Comparison of ENCODE assay signal across 8 mouse cellular contexts in the genomic region with DNA sequence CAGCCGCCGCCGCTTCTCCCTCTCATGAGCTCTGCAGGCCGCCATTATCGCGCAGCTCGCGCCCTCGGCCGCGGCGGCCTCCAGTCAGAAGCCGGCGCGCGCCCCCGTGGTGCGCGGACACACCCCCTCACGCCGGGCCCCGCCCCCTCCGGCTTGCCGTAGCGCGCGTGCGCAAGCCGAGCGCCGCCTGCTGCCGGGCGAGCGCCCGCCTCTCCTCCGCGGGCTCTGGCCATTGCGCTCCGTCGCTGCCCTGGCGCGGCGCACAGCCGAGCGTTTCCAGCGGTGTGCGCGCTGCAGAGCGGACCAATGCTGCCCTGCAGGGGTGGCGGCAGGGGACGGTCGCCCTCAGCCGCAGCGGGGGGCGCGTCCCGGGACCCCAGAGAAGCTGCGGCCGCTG. TPM values are rescaled to one million over a fixed set of nuclear protein-coding genes. Genes with fewer than 3 reads are reported as not detected.
DNase-seq lines count a peak whose midpoint lies in the region; ATAC-seq lines count a peak whose summit lies in the region.

No protein-coding gene starts in this region.

- DNase-seq in WW6 (ENCODE audit: low read depth, low spot score): peak; percentile 69
- peak; percentile 95 to 98 for DNase-seq in cerebellum, postnatal 36 days
- peak; percentile 95 to 96 for DNase-seq in frontal cortex, postnatal 36 days (ENCODE audit: low spot score in 2 of 2)
- DNase-seq in left cerebral cortex, adult 11 months (ENCODE audit: low spot score): peak; percentile 93
- peak; percentile 94 for DNase-seq in lung, postnatal 36 days
- DNase-seq in retina, embryonic 14.5 days (ENCODE audit: low spot score): peak; percentile 96
- DNase-seq in thymus, postnatal 4 days: peak; percentile 99

- under 1% methylated on average over 52 of the region's 59 CpGs for WGBS in hindbrain, embryonic 15.5 days

- H3K9me3 ChIP-seq in hindbrain, embryonic 15.5 days: no peaks in the 10 kb centered on the region

- peak overlapping the region; percentile 100 for H3K27ac ChIP-seq in hindbrain, embryonic 15.5 days (replicated peaks)

- H3K4me1 ChIP-seq in hindbrain, embryonic 15.5 days (replicated peaks): peaks cover 24% of the 10 kb centered on the region

- ATAC-seq in hindbrain, embryonic 15.5 days (ENCODE audit: low FRiP score, low read depth): peak; percentile 96

- H3K9ac ChIP-seq in hindbrain, embryonic 15.5 days: peak overlapping the region; percentile 98

- peak overlapping the region; percentile 94 for H3K4me2 ChIP-seq in hindbrain, embryonic 15.5 days

- H3K36me3 ChIP-seq in hindbrain, embryonic 15.5 days: peaks cover 18% of the 10 kb centered on the region

- no peaks in the 10 kb centered on the region for H3K27me3 ChIP-seq in hindbrain, embryonic 15.5 days

- peak overlapping the region; percentile 100 for H3K4me3 ChIP-seq in hindbrain, embryonic 15.5 days

RNA-seq across cellular contexts. Expression of a gene that starts 0.5 kb away (rescaled TPM):
- 35.7 and 36.6 TPM in 2 replicates for polyA plus RNA-seq in hindbrain, embryonic 15.5 days (2015; fragmentation: Nextera tagmentation; extraction: Ambion mirVana)

RNA-seq across cellular contexts. Expression of a gene that starts 27.8 kb away (rescaled TPM):
- 0.41 and 0.56 TPM in 2 replicates for polyA plus RNA-seq in hindbrain, embryonic 15.5 days (2015; fragmentation: Nextera tagmentation; extraction: Ambion mirVana)

RNA-seq across cellular contexts. Expression of a gene that starts 33.3 kb away (rescaled TPM):
- 16.8 and 18.9 TPM in 2 replicates for polyA plus RNA-seq in hindbrain, embryonic 15.5 days (2015; fragmentation: Nextera tagmentation; extraction: Ambion mirVana)

RNA-seq across cellular contexts. Expression of a gene that starts 40.4 kb away (rescaled TPM):
- 0.52 and 0.83 TPM in 2 replicates for polyA plus RNA-seq in hindbrain, embryonic 15.5 days (2015; fragmentation: Nextera tagmentation; extraction: Ambion mirVana)

RNA-seq across cellular contexts. Expression of a gene that starts 41.8 kb away (rescaled TPM):
- polyA plus RNA-seq in hindbrain, embryonic 15.5 days (2015; fragmentation: Nextera tagmentation; extraction: Ambion mirVana): 13.3 and 13.8 TPM in 2 replicates

Comparison
In these comparisons a context has a peak if more than half of its experiments do, and no peak if none do; other contexts are left out.
1. Peak in every context shown above with its lines: DNase-seq, ATAC-seq, H3K4me3 ChIP-seq and H3K27ac ChIP-seq.